Mouse (Mus musculus) small intestine, adult 2 months (tissue): Measurements from ENCODE around the gene Tmed5.

Experiments used
- CTCF ChIP-seq: fragments of 200-500 bp; IDR thresholded peaks from 2 replicates; pipeline ENCODE4 v1.5.1; 2012; ENCODE audit warnings: low read depth, mild to moderate bottlenecking, control low read depth, inconsistent platforms, low read length, moderate library complexity, mixed read lengths; ENCODE audit not compliant: insufficient replicate concordance, insufficient read length; ENCODE audit errors: extremely low read depth
- POLR2A ChIP-seq: fragments of 200-500 bp; IDR thresholded peaks from 2 replicates; pipeline ENCODE4 v1.6.1; 2012; ENCODE audit warnings: low read depth, mild to moderate bottlenecking, control low read depth, inconsistent platforms, low read length, moderate library complexity

- TF ChIP-seq POLR2A (no peak), CTCF (no peak)
Observed at GRCm38 (mm10) chr5:108060413-108060812, 72.0 kb downstream of the Tmed5 start.
